Mouse (Mus musculus) mouse trophoblast stem cell (cell line): Measurements from ENCODE around the gene Ankrd24.

ENCODE experiments used
- in situ Hi-C, 2 experiments: fragments of 300-500 bp; cut with MseI, MboI; formaldehyde crosslinking; loops; 2 replicates in 1 of 2; 3 replicates in 1 of 2; pipeline ENCODE4 v1.15.1; 2025

Ankrd24 gene

DNA sequence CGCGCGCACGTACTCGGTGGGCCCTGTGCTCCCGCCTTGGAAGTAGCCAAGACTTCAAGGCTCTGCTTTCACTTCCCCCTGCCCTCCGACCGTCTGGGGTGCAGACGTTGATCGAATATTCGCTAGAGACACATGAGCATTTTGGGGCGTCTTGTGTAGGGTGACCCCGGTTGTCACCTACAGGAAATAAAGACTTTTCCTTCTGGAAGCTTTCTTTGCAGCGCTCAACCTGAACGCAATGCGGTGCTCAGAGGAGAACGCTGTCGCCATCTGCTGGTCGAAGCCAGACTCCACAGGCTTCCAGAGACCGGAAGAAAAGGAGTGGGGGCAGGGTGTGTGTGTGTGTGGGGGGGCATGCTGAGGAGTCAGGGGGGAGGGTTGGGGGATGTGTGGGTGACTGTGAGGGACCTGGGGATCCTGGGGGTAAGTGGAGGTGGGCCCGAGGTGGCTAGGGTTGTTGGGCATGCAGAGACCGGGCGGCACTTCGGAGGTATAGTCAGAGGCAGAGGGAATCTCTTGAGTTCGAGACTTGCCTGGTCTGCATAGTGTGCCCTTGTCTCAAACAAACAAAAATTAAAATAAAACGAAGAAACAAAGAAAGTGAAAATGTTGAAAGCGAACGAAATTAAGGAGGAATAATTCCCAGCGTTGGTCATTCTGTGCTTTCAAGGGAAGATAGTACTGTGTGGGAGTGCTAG lies 23.2 kb upstream of the Ankrd24 start:
- in situ Hi-C loops, result loop anchor here (5.0 kb wide), 2 partner anchors 43 to 53 kb away; no protein-coding TSS in a partner anchor

- in situ Hi-C loops, result no loop called here
Measured at GRCm38 (mm10) chr10:81605666-81605973, 22.7 kb upstream of the Ankrd24 start.

- in situ Hi-C loops, result no loop called here
Measured at GRCm38 (mm10) chr10:81605974-81606751, 22.2 kb upstream of the Ankrd24 start, which contains the start of gene BC025920. Gene BC025920, plus strand, starts transcription at chr10:81606270.

GRCm38 (mm10) chr10:81608308-81608707 lies 20.0 kb upstream of the Ankrd24 start:
- in situ Hi-C loops, result no loop called here

- in situ Hi-C loops, result no loop called here
Measured at GRCm38 (mm10) chr10:81612779-81613178, 15.6 kb upstream of the Ankrd24 start.

GRCm38 (mm10) chr10:81615486-81615885 lies 12.9 kb upstream of the Ankrd24 start:
- in situ Hi-C loops, result no loop called here

GRCm38 (mm10) chr10:81619976-81620375 lies 8.4 kb upstream of the Ankrd24 start:
- in situ Hi-C loops, result no loop called here

- in situ Hi-C loops, result no loop called here
Measured at GRCm38 (mm10) chr10:81620786-81621185, 7.6 kb upstream of the Ankrd24 start.

DNA sequence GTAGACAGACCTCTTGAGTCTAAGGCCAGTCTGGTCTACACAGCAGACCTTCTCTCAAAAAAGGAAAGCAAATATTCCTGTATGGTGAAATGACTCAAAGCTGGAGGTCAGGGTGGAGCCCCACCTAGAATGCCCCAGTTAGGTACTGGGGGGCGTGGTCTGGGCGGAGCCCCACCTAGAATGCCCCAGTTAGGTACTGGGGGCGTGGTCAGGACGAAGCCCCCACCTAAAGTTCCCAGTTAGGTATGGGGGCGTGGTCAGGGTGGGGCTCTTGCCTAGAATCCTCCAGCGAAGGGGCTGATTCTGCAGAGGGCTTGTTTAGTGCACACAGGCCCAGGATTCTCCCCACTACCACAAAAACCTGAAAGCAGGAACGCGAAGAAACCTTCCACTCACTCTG lies 4.9 kb upstream of the Ankrd24 start:
- in situ Hi-C loops, result no loop called here

DNA sequence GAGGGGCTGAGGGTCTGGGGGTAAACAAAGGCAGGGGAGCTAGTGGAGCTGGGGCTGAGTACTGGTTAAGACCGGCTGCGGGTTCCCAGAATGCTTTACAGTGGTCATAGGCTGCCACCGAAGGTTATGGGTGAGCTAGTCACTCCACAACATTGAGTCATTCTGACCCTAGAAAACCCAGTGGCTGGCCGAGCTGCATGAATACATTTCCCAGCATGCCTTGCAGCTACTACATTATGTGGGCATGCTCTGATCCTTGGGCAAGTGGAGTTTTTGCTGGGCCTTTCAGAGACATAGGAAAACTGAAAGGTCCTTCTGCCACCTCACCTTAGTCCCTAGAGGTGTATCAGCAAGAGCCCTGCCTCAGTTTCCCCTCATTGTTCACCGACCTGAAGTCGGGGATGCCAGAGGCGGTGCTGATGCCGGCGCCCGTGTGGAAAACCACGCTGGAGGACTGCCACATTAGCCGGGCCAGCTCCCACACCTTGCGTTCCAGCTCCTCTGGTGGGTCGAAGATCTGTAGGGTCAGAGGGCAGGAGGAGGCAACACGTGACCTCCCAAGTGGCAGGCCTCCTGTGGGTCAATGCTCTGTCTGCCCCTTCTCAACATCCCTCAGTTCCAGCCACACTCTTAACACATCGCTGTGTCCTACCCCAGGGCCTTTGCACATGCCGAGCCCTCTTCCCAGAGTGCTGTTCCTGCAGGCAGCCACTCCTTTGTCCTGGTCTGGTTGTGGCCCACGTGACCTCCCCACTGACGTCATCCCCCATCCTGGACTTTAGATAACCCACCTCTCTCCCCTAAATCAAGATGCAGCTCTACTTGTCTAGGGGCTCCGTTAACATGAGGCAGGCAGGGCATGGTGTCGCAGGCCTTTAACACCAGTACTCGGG lies 2.0 kb upstream of the Ankrd24 start:
- in situ Hi-C loops, result loop anchor here (25.0 kb wide), 3 partner anchors 411 to 1011 kb away; partner anchors contain the start of genes Zfp873 (in 2 of the 2) and Tdg (in 1 of the 2)

DNA sequence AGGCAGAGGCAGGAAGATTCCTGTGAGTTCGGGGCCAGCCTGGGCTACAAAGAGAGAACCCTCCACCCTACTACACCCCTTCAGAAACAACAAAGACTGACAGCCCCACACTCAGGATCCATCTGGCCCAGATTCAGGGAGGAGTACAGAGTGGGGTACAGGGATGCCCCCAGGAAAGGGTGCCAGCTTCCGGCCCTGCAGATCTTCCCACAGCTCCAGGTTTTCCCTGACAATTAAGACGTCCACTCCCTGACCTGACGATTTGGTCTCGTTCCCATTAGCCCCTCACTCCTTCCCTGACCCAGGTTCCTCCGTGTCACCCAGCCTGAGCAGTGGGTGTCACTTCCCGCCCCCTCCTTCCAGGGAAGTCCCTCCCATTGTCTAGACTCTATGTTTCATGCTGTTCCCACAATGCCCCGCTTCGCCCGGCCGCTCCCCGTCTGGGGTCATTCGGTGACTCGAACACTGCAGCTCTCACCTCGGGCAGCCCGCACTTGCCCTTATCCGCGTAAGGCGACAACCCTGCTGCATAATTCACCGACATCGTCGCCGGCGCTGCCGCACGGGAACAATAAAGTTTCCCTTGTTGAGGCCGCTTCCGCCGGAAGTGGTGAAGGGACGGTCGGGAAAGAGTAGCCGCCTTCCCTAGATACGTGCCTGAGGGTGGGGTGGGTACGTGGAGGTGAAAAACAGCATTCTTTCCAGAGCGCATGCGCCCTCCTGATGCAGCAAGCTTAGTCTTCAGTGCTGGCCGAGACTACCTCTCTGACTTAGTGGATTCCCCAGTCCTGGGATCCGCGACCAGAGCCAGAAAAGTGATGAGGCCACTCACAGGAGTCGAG lies 1.1 kb upstream of the Ankrd24 start, which contains the start of gene Sirt6:
Gene Sirt6, minus strand, starts transcription at position 804 of the 842 bp plus-strand sequence.
- in situ Hi-C loops, result loop anchor here (25.0 kb wide), 3 partner anchors 410 to 1010 kb away; partner anchors contain the start of genes Zfp873 (in 2 of the 2) and Tdg (in 1 of the 2)

GRCm38 (mm10) chr10:81627836-81628220 lies 512 bp upstream of the Ankrd24 start:
- in situ Hi-C loops, result loop anchor here (25.0 kb wide), 3 partner anchors 409 to 1009 kb away; partner anchors contain the start of genes Zfp873 (in 2 of the 2) and Tdg (in 1 of the 2)

DNA sequence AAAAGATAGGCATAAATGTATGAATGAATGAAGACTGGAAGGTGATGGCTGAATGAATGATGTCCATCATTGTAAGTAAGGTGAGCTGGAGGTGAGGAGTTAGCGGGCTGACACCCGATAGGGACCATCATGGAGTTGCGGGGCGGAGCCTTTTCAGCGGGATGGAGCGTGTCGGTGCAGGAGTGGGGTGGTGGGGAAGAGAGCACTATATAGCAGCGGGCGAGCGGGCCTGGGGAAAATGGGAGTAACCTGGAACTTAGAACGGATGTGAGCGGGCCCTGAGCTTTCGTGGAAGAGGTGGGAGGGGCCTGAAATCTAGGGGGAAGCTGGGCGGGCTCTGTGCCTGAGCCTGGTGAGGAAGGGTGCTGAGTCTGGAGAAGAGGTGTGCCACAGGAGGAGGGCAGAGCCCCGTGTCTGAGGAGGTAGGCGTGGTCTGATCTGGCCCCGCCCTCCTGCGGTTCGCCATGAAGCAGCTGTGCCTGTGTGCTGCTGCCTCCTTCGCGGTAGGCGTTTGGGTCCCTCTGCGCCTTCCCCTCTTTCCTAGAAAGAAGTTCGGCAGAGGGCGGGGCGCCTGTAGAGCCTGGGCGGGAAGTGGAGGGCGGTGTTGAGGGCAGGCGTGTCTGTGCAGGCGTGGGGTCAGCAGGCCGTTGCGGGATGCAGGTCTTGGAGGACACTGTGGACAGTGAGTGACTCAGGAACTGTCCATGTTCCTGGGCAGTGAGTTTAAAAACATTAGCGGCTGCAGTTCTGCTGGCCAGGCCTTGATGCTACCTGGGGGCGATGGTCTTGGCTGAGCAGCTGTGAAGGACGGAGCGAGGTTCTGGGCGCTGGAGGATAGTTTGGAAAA lies 5.1 kb downstream of the Ankrd24 start:
- in situ Hi-C loops, result loop anchor here (25.0 kb wide), 3 partner anchors 404 to 1004 kb away; partner anchors contain the start of genes Zfp873 (in 2 of the 2) and Tdg (in 1 of the 2)

DNA sequence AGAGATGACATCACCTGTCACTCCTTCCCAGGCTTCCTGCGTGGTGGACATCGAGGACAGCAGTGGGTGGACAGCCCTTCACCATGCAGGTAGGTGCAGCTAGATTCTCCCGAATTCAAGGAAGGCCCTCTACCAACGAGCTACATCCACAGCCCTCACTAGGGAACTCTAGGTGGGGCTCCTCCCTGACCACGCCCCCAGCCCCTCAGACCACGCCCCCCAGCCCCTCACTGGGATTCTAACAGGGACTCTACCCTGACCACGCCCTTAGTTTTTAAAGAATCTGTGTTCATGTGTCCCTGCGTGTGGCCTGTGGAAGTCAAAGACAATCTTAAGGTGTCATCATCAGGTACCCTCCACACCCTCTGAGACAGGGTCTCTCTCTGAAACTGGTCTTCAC lies 8.0 kb downstream of the Ankrd24 start:
- in situ Hi-C loops, result loop anchor here (25.0 kb wide), 3 partner anchors 401 to 1001 kb away; partner anchors contain the start of genes Zfp873 (in 2 of the 2) and Tdg (in 1 of the 2)

- in situ Hi-C loops, result loop anchor here (25.0 kb wide), 3 partner anchors 399 to 999 kb away; partner anchors contain the start of genes Zfp873 (in 2 of the 2) and Tdg (in 1 of the 2)
Measured at GRCm38 (mm10) chr10:81638101-81638500, 9.8 kb downstream of the Ankrd24 start.

DNA sequence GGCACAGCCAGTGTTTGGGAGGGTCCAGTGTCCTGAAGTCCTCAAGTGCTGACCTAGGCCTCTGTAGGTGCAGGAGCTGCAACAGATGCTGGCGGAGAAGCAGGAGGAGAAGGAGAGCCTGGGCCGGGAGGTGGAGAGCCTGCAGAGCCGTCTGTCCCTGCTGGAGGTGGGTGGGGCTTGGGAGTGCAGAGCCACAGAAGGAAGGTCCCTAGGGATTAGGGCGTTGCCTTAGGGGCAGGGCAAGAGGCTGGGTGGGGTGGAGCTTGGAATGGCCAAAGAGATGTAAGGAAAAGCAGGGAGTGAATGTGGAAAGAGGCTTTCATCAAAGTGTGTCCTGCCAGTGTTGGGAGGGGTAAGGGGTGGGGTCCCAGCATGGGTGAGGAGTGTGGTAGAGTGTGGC lies 12.5 kb downstream of the Ankrd24 start:
- in situ Hi-C loops, result loop anchor here (25.0 kb wide), 3 partner anchors 396 to 996 kb away; partner anchors contain the start of genes Zfp873 (in 2 of the 2) and Tdg (in 1 of the 2)

DNA sequence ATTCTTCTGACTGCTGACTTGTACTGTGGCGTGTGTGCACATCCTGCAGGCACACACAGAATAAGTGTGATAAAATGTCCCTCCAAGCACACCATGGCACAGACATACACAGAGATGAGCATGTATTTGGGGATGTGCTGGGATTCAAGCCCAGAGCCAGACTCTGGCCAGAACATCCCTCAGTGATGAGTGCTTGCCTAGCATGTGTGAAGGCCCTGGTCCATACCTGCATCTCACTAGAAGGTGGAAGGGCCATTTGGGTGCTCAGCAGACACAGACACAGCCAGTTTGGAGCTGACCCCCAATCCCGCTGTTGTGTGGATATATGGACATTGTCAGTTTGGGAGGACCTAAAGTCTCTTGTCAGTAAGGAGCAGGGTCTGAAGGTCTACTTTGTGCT lies 13.2 kb downstream of the Ankrd24 start:
- in situ Hi-C loops, result loop anchor here (25.0 kb wide), 3 partner anchors 396 to 996 kb away; partner anchors contain the start of genes Zfp873 (in 2 of the 2) and Tdg (in 1 of the 2)

DNA sequence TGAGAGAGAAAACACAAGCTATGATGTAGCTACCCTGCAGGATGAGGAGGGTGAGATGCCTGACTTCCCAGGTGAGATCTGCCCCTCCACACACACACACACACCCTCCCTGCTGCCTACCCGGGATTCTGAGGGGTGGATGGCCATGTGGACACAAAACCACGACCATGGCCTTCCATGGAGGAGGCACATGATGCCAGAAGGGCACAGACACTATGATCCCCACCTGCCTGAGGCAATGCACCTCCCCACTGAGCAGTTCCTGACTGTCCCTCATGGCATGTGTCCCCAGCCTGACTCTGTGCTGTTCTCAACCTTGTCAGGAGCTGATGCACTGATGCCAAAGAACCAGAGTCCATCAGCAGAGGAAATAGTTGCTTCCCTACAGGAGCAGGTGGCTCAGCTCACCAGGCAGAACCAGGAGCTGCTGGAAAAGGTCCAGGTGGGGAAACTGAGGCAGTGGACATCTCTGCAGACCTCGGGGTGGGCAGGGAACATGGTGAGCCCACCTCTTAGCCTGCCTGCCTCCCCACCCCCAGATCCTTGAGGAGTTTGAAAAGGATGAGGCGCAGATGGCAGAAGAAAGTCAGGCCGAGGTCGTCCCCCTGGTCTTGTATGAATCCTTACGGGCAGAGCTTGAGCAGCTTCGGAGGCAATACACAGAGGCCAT lies 13.8 kb downstream of the Ankrd24 start:
- in situ Hi-C loops, result loop anchor here (25.0 kb wide), 3 partner anchors 395 to 995 kb away; partner anchors contain the start of genes Zfp873 (in 2 of the 2) and Tdg (in 1 of the 2)
